Comparison of ENCODE assay signal across 25 mouse cellular contexts in genomic region chr13:89603336-89603735, GRCm38 (mm10).
"Had no signal": no experiment of that assay in that cellular context is flagged by ENCODE, and none has a peak within 500 bp of the region (broad histone marks: within the 10 kb centered on the region; RNA-seq: fewer than 3 reads in every experiment).

No protein-coding gene starts in this region.

- H3K9me3 ChIP-seq: heart, embryonic 13.5 days; heart, embryonic 15.5 days; kidney, embryonic 15.5 days; limb, embryonic 13.5 days; limb, embryonic 15.5 days; liver, embryonic 12.5 days had no signal

- H3K4me2 ChIP-seq: heart, embryonic 11.5 days; heart, embryonic 13.5 days; heart, embryonic 15.5 days; hindbrain, embryonic 14.5 days; kidney, embryonic 15.5 days; limb, embryonic 13.5 days; limb, embryonic 15.5 days; liver, embryonic 12.5 days had no signal

- H3K27me3 ChIP-seq: heart, embryonic 13.5 days; heart, embryonic 15.5 days; kidney, embryonic 15.5 days; limb, embryonic 13.5 days; limb, embryonic 15.5 days; liver, embryonic 12.5 days had no signal

- H3K4me3 ChIP-seq: heart, adult 2 months; heart, embryonic 13.5 days; heart, embryonic 15.5 days; kidney, embryonic 15.5 days; limb, embryonic 13.5 days; limb, embryonic 15.5 days; liver, embryonic 12.5 days had no signal

- H3K9ac ChIP-seq: heart, embryonic 13.5 days; heart, embryonic 15.5 days; hindbrain, embryonic 14.5 days; kidney, embryonic 15.5 days; limb, embryonic 13.5 days; limb, embryonic 15.5 days; liver, embryonic 12.5 days; liver, embryonic 14.5 days had no signal

- ATAC-seq: hindbrain, embryonic 16.5 days; intestine, embryonic 16.5 days; liver, embryonic 12.5 days had no signal

- H3K4me1 ChIP-seq: heart, embryonic 13.5 days; kidney, embryonic 15.5 days; limb, embryonic 13.5 days; limb, embryonic 15.5 days; liver, embryonic 12.5 days had no signal

- DNase-seq: gastrocnemius, postnatal 14 days; gastrocnemius, postnatal 36 days; heart, adult 11 months; heart, adult 2 months; heart, postnatal 14 days; heart, postnatal 36 days; kidney, adult 11 months; kidney, adult 2 months; kidney, adult 9 months; kidney, postnatal 14 days; kidney, postnatal 36 days; layer of hippocampus, postnatal 36 days; left cerebral cortex, postnatal 4 days had no signal

- H3K27ac ChIP-seq: heart, adult 2 months; heart, embryonic 13.5 days; heart, embryonic 15.5 days; hindbrain, embryonic 14.5 days; kidney, embryonic 15.5 days; kidney, postnatal 0 days; limb, embryonic 13.5 days; limb, embryonic 15.5 days; liver, embryonic 12.5 days; liver, embryonic 14.5 days had no signal

- H3K36me3 ChIP-seq: heart, embryonic 13.5 days; heart, embryonic 15.5 days; kidney, embryonic 15.5 days; limb, embryonic 13.5 days; limb, embryonic 15.5 days; liver, embryonic 12.5 days had no signal
